Mouse (Mus musculus) liver, embryonic 14.5 days (tissue): ENCODE measurements at regions not wholly inside any gene's neighbourhood (a gene's known extent, or its start where the extent isn't known, plus 50 kb on each side); places are given as distances from the start of the nearest gene placed in this dataset.

ENCODE experiments used
- CTCF ChIP-seq: IDR thresholded peaks from 2 replicates; pipeline ENCODE4 v1.5.1; 2016; ENCODE audit warnings: antibody characterized with exemption, low read depth, control low read depth
- EP300 ChIP-seq: IDR thresholded peaks from 2 replicates; pipeline ENCODE4 v1.6.1; 2016; ENCODE audit warnings: antibody characterized with exemption, low read depth

GRCm38 (mm10) chr6:127338412-127338811 is 108.2 kb upstream of the Parp11 start:
- TF ChIP-seq EP300 (no peak), CTCF (no peak)
